Mouse (Mus musculus) myocyte (in vitro differentiated cells): Measurements from ENCODE around the gene Clec10a. TPM values are rescaled to one million over a fixed set of nuclear protein-coding genes. Genes with fewer than 3 reads are reported as not detected.

Experiments
- H3K27me3 ChIP-seq: one replicate; pipeline ENCODE4 v1.6.1; 2011; ENCODE audit not compliant: control insufficient read depth, insufficient read depth, insufficient read length
- H3K36me3 ChIP-seq: one replicate; pipeline ENCODE4 v1.6.1; 2011; ENCODE audit not compliant: control insufficient read depth, insufficient read depth
- H3K4me2 ChIP-seq: one replicate; pipeline ENCODE4 v1.6.1; 2011; ENCODE audit warnings: low read depth, control low read depth
- H3K4me3 ChIP-seq: one replicate; pipeline ENCODE4 v1.5.1; 2011; ENCODE audit warnings: mild to moderate bottlenecking, control low read depth, moderate library complexity
- H3K79me2 ChIP-seq: one replicate; pipeline ENCODE4 v1.6.1; 2011; ENCODE audit not compliant: control insufficient read depth, insufficient read depth
- H3ac ChIP-seq: one replicate; pipeline ENCODE4 v1.6.1; 2011; ENCODE audit not compliant: control insufficient read depth, insufficient read length
- CEBPB ChIP-seq: IDR thresholded peaks from 2 replicates; pipeline ENCODE4 v1.6.1; 2011; ENCODE audit warnings: mild to moderate bottlenecking, moderate library complexity; ENCODE audit not compliant: poor library complexity, insufficient read depth, severe bottlenecking
- E2F4 ChIP-seq: IDR thresholded peaks from one replicate; pipeline ENCODE4 v1.6.1; 2011; ENCODE audit warnings: mild to moderate bottlenecking, control low read depth, moderate library complexity; ENCODE audit not compliant: insufficient read depth
- MAX ChIP-seq: IDR thresholded peaks from one replicate; pipeline ENCODE4 v1.6.1; 2011; ENCODE audit warnings: low read depth, mild to moderate bottlenecking, control low read depth
- MYOD1 ChIP-seq, 3 experiments: IDR thresholded peaks; one replicate each; pipeline ENCODE4 v1.6.1; 2011; ENCODE audit warnings: control low read depth in 2 of 3, low read depth in 2 of 3, mild to moderate bottlenecking in 2 of 3, moderate library complexity in 1 of 3; ENCODE audit not compliant: insufficient read length in 2 of 3, control insufficient read depth in 1 of 3
- MYOG ChIP-seq, 3 experiments: IDR thresholded peaks; one replicate each; pipeline ENCODE4 v1.6.1; 2011; ENCODE audit warnings: control low read depth in 2 of 3, low read depth in 2 of 3, mild to moderate bottlenecking in 2 of 3; ENCODE audit not compliant: insufficient read length in 2 of 3, control insufficient read depth in 1 of 3, insufficient read depth in 1 of 3
- POLR2A ChIP-seq: IDR thresholded peaks from one replicate; pipeline ENCODE4 v1.6.1; 2011; ENCODE audit warnings: low read depth, mild to moderate bottlenecking, control low read depth, moderate library complexity; ENCODE audit not compliant: insufficient read length
- POLR2AphosphoS2 ChIP-seq: IDR thresholded peaks from one replicate; pipeline ENCODE4 v1.6.1; 2011; ENCODE audit warnings: low read depth, control low read depth; ENCODE audit not compliant: insufficient read length
- REST ChIP-seq: IDR thresholded peaks from one replicate; pipeline ENCODE4 v1.6.1; 2011; ENCODE audit warnings: mild to moderate bottlenecking, control low read depth, moderate library complexity; ENCODE audit not compliant: insufficient read depth, insufficient read length
- SRF ChIP-seq: IDR thresholded peaks from one replicate; pipeline ENCODE4 v1.6.1; 2011; ENCODE audit warnings: low read depth; ENCODE audit not compliant: control insufficient read depth, insufficient read length
- TCF12 ChIP-seq: IDR thresholded peaks from one replicate; pipeline ENCODE4 v1.6.1; 2011; ENCODE audit warnings: mild to moderate bottlenecking, control low read depth; ENCODE audit not compliant: poor library complexity, insufficient read depth, severe bottlenecking
- TCF3 ChIP-seq: IDR thresholded peaks from one replicate; pipeline ENCODE4 v1.6.1; 2011; ENCODE audit warnings: low read depth, control low read depth; ENCODE audit not compliant: insufficient read length
- USF1 ChIP-seq: IDR thresholded peaks from one replicate; pipeline ENCODE4 v1.6.1; 2011; ENCODE audit warnings: low read depth, mild to moderate bottlenecking, control low read depth, moderate library complexity
- polyA plus RNA-seq: library from polyadenylated mRNA; unstranded; fragments of >200 nt; fragmentation: generic; extraction: Trizol; gene quantifications from one replicate; pipeline ENCODE4 v1.2.1, GENCODE M21; 2012; ENCODE audit warnings: missing spikeins

The Clec10a gene
- polyA plus RNA-seq, 1 experiment = 0.13 TPM

DNA sequence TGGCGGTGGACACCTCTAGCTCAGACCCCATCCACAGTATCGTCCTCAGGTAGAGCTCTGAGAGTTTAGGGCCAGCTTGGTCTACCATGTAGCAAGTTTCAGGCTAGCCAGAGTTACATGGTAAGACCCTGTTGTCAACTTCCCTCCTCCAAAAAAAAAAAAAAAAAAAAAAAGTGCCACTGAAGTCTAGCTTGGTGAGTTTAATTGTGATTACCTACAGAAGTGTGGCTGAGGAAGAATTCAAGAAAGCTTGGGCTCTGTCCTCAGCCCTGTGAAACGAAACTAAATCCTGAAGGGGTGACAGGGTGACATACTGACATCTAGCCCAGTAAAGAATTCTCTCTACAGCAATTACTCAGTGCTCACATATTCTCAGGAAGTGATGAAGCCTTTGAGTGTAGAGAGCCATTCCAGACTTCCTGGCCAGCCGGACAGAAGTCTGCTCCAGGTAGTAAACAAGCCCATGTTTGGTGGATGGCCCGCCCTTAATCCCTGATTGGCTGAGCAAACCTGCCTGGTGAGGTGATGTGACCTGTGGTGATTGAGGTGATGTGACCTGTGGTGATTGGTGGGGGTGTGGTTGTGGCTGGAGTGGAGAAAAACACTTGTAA lies 52.9 kb downstream of the Clec10a start:
- no peaks in the 10 kb centered on the region for H3K79me2 ChIP-seq
- no peaks in the 10 kb centered on the region for H3K36me3 ChIP-seq
- TF ChIP-seq POLR2AphosphoS2 (no peak), POLR2A (no peak), TCF3 (no peak), MYOG (IDR thresholded peaks at IDR 0.05; ENCODE audit: control insufficient read depth in 1 of 3, insufficient read depth in 1 of 3, insufficient read length in 2 of 3, low read depth in 2 of 3) (no peak), SRF (no peak)
- no peak overlapping the region for H3K4me2 ChIP-seq
- no peak overlapping the region for H3K4me3 ChIP-seq
- H3K27me3 ChIP-seq = no peaks in the 10 kb centered on the region
- no peak overlapping the region for H3ac ChIP-seq

DNA sequence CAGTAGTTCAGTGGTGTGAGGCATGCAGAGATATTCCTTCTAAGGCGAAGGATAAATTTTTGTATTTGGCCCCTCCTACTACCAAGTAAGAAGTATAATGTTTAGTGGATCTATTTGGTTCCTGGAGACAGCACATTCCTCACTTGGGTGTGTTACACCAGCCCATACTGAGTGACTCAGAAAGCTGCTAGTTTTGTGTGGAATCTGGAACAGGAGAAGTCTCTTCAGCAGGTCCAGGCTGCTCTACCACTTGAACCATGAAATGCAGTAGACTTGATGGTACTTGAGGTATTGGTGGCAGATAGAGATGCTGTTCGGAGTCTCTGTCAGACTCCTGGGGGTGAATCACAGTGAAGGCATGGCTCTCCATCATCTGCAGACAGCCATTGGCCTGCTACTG lies 54.7 kb downstream of the Clec10a start:
- Histone ChIP-seq H3K4me3 (no peak overlapping the region), H3K36me3 (no peaks in the 10 kb centered on the region), H3ac (no peak overlapping the region), H3K4me2 (peak overlapping the region; percentile 34), H3K27me3 (no peaks in the 10 kb centered on the region), H3K79me2 (no peaks in the 10 kb centered on the region)
- TF ChIP-seq REST (no peak), TCF3 (no peak), POLR2AphosphoS2 (no peak), POLR2A (no peak), CEBPB (no peak), TCF12 (no peak), SRF (no peak), USF1 (no peak), MAX (no peak), MYOG (IDR thresholded peaks at IDR 0.05; ENCODE audit: control insufficient read depth in 1 of 3, insufficient read depth in 1 of 3, insufficient read length in 2 of 3, low read depth in 2 of 3) (no peak), MYOD1 (IDR thresholded peaks at IDR 0.05; ENCODE audit: control insufficient read depth in 1 of 3, insufficient read length in 2 of 3, low read depth in 2 of 3) (no peak), E2F4 (no peak)

DNA sequence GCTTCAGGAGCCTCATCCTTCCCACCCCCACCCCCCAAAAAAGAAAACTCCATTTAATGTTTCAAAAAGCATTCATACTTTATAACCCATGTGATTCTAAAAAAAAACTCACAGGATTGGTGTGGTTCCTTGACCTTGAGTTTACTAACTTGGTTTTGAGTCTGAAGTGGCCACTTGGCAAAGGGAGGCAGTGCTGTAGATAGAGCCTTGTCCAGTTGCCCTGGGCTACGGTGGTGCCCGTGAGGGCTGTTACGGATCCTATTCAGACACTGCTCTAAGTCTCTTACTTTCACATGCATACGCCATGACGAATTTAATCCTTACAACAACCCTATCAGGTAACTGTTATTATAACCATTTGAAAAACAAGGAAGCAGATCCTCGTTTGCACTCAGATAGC lies 56.0 kb downstream of the Clec10a start:
- no peaks in the 10 kb centered on the region for H3K36me3 ChIP-seq
- H3K27me3 ChIP-seq = no peaks in the 10 kb centered on the region
- H3K79me2 ChIP-seq = no peaks in the 10 kb centered on the region
- TF ChIP-seq POLR2A (no peak), MAX (no peak), CEBPB (no peak), MYOD1 (IDR thresholded peaks at IDR 0.05; ENCODE audit: control insufficient read depth in 1 of 3, insufficient read length in 2 of 3, low read depth in 2 of 3) (no peak), E2F4 (no peak), POLR2AphosphoS2 (no peak), TCF3 (no peak), MYOG (IDR thresholded peaks at IDR 0.05; ENCODE audit: control insufficient read depth in 1 of 3, insufficient read depth in 1 of 3, insufficient read length in 2 of 3, low read depth in 2 of 3) (no peak), SRF (no peak), REST (no peak), USF1 (no peak), TCF12 (no peak)
- no peak overlapping the region for H3K4me2 ChIP-seq
- no peak overlapping the region for H3ac ChIP-seq
- no peak overlapping the region for H3K4me3 ChIP-seq

DNA sequence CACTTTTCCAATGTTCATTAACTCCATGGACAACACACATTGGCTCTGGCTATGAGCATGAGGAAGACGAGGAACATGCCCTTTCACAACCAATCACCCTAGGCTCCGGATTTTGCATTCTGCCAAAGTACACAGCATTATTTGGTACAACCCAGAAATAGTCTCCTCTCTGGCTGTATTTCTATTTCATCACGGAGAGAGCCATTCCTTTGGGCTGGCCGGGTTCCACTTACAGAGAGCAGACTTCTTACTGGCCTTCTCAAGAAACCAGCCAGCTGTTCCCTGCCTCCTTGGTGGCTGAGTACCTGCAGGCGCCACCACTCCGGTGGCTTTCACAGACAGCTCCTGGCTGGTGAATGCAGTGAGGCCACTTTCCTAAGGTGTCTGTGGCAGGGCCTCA lies 56.4 kb downstream of the Clec10a start, which contains the start of gene Slc16a11:
Gene Slc16a11 (plus strand): TSS at position 330 of the 400 bp plus-strand sequence.
- Histone ChIP-seq H3K79me2 (no peaks in the 10 kb centered on the region), H3K4me3 (peak within 1 kb of the TSS; percentile 30), H3K36me3 (no peaks in the 10 kb centered on the region), H3K27me3 (no peaks in the 10 kb centered on the region), H3K4me2 (peak within 1 kb of the TSS; percentile 92), H3ac (no peak within 1 kb of the TSS)
- no peak for TF ChIP-seq POLR2A
- no peak for TF ChIP-seq SRF
- no peak for TF ChIP-seq E2F4
- no peak for TF ChIP-seq TCF12
- TF ChIP-seq MYOD1 (IDR thresholded peaks at IDR 0.05; ENCODE audit: control insufficient read depth in 1 of 3, insufficient read length in 2 of 3, low read depth in 2 of 3) = no peak

DNA sequence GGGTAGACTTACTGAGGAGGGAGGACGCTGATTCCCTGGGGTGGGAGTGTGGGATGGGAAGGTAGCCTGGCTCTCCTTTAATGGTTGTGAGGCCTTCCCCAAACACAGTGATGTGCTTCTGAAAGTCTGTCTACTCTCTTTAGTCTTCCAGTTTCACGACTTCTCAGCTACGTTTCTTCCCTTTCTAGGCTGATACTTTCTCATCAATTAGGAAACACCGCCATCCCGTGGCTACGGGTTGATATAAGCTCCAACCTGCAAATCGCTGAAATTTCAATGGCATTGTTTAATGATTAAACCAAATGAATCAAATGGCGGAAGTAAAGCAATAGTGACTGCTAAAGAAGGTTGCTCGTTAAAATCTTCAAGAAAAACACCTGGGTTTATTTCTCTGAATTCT lies 56.9 kb downstream of the Clec10a start:
- H3K79me2 ChIP-seq = no peaks in the 10 kb centered on the region
- H3K4me3 ChIP-seq = no peak overlapping the region
- no peaks in the 10 kb centered on the region for H3K36me3 ChIP-seq
- H3K27me3 ChIP-seq = no peaks in the 10 kb centered on the region
- no peak overlapping the region for H3ac ChIP-seq
- peak overlapping the region; percentile 92 for H3K4me2 ChIP-seq
- TF ChIP-seq MAX (no peak), TCF3 (no peak), TCF12 (no peak), POLR2AphosphoS2 (no peak), USF1 (no peak), E2F4 (no peak), REST (no peak), MYOD1 (IDR thresholded peaks at IDR 0.05; ENCODE audit: control insufficient read depth in 1 of 3, insufficient read length in 2 of 3, low read depth in 2 of 3) (no peak)
